Mouse (Mus musculus) ES-E14 (cell line): ENCODE measurements at regions not wholly inside any gene's neighbourhood (a gene's known extent, or its start where the extent isn't known, plus 50 kb on each side); places are given as distances from the start of the nearest gene placed in this dataset.
"Not testable (repeated sequence)": the region's sequence is repeated elsewhere in the genome, so short reads cannot be mapped to it uniquely, and the experiment has no call there.

Experiments used
- DNase-seq: peaks from one replicate; pipeline ENCODE4 v3.0.0-alpha.2; 2013; ENCODE audit warnings: low read depth, low spot score
- H3K27ac ChIP-seq: 2 replicates; pipeline ENCODE4 v1.5.1; 2012; ENCODE audit warnings: low read depth, mild to moderate bottlenecking, low read length, moderate library complexity, mixed read lengths; ENCODE audit not compliant: poor library complexity, insufficient read depth, severe bottlenecking
- H3K36me3 ChIP-seq: 2 replicates; pipeline ENCODE4 v1.6.1; 2012; ENCODE audit warnings: mild to moderate bottlenecking, low read length, moderate library complexity, mixed read lengths; ENCODE audit not compliant: control insufficient read depth, poor library complexity, insufficient read depth, severe bottlenecking
- H3K4me1 ChIP-seq, 2 experiments: fragments of 150-350 bp in 1 of 2; sonication (generic) in 1 of 2; 2 replicates each; pipeline ENCODE4 v1.6.1; 2012; ENCODE audit warnings: low read length in 2 of 2, mild to moderate bottlenecking in 1 of 2, mixed read lengths in 1 of 2; ENCODE audit not compliant: control insufficient read depth in 2 of 2, insufficient read depth in 2 of 2, poor library complexity in 1 of 2
- H3K4me3 ChIP-seq, 2 experiments: fragments of 150-350 bp in 1 of 2; sonication (generic) in 1 of 2; 2 replicates each; pipeline ENCODE4 v1.5.1; 2012; ENCODE audit warnings: low read length in 2 of 2, low read depth in 1 of 2, mild to moderate bottlenecking in 1 of 2, mixed read lengths in 1 of 2; ENCODE audit not compliant: insufficient read depth in 1 of 2, poor library complexity in 1 of 2, severe bottlenecking in 1 of 2
- H3K9ac ChIP-seq: 2 replicates; pipeline ENCODE4 v1.6.1; 2012; ENCODE audit warnings: low read depth, mild to moderate bottlenecking, low read length, mixed read lengths; ENCODE audit not compliant: poor library complexity, insufficient read depth, severe bottlenecking
- H3K9me3 ChIP-seq: fragments of 150-350 bp; sonication (generic); 2 replicates; pipeline ENCODE4 v1.6.1; 2012; ENCODE audit warnings: low read depth, mild to moderate bottlenecking, low read length; ENCODE audit not compliant: control insufficient read depth, insufficient read depth
- CHD2 ChIP-seq: IDR thresholded peaks from 2 replicates; pipeline ENCODE4 v1.6.1; 2014; ENCODE audit warnings: mild to moderate bottlenecking, low read depth, low read length, inconsistent platforms
- HCFC1 ChIP-seq: IDR thresholded peaks from 2 replicates; pipeline ENCODE4 v1.6.1; 2012; ENCODE audit warnings: low read length, inconsistent platforms, borderline replicate concordance; ENCODE audit not compliant: insufficient read depth
- MAFK ChIP-seq: IDR thresholded peaks from 2 replicates; pipeline ENCODE4 v1.6.1; 2014; ENCODE audit warnings: mild to moderate bottlenecking, low read depth, low read length, inconsistent platforms; ENCODE audit not compliant: insufficient read depth
- ZC3H11A ChIP-seq: IDR thresholded peaks from 2 replicates; pipeline ENCODE4 v1.6.1; 2012; ENCODE audit warnings: low read depth, mild to moderate bottlenecking, inconsistent platforms, low read length, borderline replicate concordance
- ZNF384 ChIP-seq: IDR thresholded peaks from 2 replicates; pipeline ENCODE4 v1.6.1; 2012; ENCODE audit warnings: low read depth, low read length, inconsistent platforms
- in situ Hi-C, 2 experiments: fragments of 600-800 bp; cut with MboI; formaldehyde crosslinking; loops; one replicate each; pipeline ENCODE4 v1.15.1; 2025; ENCODE audit warnings: low sequenced_read_pairs in 2 of 2, inconsistent platforms in 1 of 2; ENCODE audit not compliant: unreplicated experiment in 2 of 2

DNA sequence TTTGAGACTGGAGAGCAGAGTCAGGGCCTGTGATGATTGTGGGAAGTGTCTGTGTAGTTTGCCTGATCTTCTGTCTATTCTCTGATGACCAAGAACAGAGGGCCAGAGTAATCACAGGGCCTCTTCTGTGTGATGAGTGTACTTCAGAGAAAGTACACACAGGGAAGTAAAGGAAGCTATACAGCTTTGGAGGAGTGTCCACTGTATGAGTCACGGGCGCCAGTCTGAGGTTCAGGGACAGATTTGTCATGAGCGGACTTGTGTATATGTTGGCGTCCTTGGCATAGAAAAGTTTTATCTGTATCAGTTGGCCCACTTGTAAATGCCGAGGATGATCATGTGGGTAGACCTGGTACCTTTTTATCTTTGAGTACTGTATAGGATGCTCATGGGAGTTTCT lies 142.1 kb downstream of the Tmem121 start:
- in situ Hi-C loops: no loop called here
- DNase-seq: no peak
- TF ChIP-seq MAFK (no peak), HCFC1 (no peak), CHD2 (no peak), ZC3H11A (no peak), ZNF384 (no peak)
- H3K9me3 ChIP-seq: no peaks in the 10 kb centered on the region
- no peaks in the 10 kb centered on the region for H3K4me1 ChIP-seq
- no peak overlapping the region for H3K9ac ChIP-seq
- H3K36me3 ChIP-seq: no peaks in the 10 kb centered on the region
- no peak overlapping the region for H3K27ac ChIP-seq
- no peak overlapping the region for H3K4me3 ChIP-seq

DNA sequence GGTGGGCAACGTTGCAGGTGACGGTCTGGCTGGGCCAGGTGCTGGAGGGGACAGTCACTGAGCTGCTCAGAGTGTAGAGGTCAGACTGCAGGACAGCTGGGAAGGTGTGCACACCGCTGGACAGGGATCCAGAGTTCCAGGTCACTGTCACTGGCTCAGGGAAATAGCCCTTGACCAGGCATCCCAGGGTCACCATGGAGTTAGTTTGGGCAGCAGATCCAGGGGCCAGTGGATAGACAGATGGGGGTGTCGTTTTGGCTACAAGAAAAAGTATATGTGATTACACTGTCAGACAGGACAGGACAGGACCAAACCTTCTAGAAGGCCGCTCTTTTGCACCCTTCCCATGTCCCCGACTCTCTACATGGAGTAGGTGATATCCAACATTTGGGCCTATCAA lies 144.5 kb downstream of the Tmem121 start:
- in situ Hi-C loops: no loop called here
- DNase-seq: no peak
- no peaks in the 10 kb centered on the region for H3K9me3 ChIP-seq
- TF ChIP-seq HCFC1: no peak
- no peak for TF ChIP-seq MAFK
- no peak for TF ChIP-seq ZNF384
- no peak for TF ChIP-seq ZC3H11A
- TF ChIP-seq CHD2: no peak
- no peaks in the 10 kb centered on the region for H3K4me1 ChIP-seq
- H3K36me3 ChIP-seq: no peaks in the 10 kb centered on the region
- no peak overlapping the region for H3K9ac ChIP-seq
- H3K4me3 ChIP-seq: no peak overlapping the region
- no peak overlapping the region for H3K27ac ChIP-seq

DNA sequence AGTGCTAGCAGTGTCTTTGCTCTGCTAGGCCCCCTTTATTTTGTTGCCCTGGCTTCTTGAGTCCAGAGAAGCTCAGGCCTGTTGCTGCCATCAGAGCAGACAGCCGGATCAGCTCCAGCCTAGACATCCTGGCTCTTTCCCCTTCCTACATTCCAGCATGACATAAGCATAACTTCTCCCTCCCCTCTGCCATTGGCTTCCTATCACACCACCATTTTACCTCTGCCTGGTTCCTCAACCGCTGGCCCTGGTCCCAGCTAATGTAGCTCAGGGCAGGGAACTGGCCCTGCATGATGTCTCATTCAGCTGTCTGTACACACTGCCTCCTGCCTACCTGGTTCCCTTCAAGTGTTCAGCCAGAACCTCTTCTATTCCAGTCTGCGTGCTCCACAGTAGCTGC lies 146.5 kb downstream of the Tmem121 start:
- DNase-seq: no peak

DNA sequence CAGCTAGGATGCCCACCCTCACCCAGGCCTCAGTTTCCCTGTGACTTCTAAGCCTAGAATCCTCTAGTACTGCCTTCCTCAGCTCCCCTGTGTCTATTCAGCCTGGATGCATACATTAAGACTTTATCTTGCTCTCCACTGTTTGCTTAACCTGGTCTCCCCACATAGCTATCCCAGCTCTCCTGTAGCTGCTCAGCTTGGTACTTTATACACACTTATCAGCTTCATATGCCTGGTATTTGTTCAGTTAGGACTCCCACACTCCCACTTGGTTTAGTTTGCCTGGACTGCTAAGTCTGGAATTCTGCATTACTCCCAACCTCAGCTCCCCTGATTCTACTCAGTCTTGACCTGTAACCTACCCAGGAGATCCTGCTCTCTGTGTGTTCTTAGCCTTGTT lies 147.7 kb downstream of the Tmem121 start:
- no peak for DNase-seq
- peaks cover 0 to 2% of the 10 kb centered on the region in 2 experiments; a peak in 1 of 4 replicates for H3K4me1 ChIP-seq

More for the DNA sequence above, 146.5 kb downstream of the Tmem121 start:
- in situ Hi-C loops: no loop called here
- Histone ChIP-seq H3K4me3 (no peak overlapping the region), H3K27ac (no peak overlapping the region), H3K4me1 (no peaks in the 10 kb centered on the region), H3K9ac (no peak overlapping the region), H3K36me3 (no peaks in the 10 kb centered on the region), H3K9me3 (no peaks in the 10 kb centered on the region)
- TF ChIP-seq CHD2 (no peak), ZC3H11A (no peak), HCFC1 (no peak), MAFK (no peak), ZNF384 (no peak)

DNA sequence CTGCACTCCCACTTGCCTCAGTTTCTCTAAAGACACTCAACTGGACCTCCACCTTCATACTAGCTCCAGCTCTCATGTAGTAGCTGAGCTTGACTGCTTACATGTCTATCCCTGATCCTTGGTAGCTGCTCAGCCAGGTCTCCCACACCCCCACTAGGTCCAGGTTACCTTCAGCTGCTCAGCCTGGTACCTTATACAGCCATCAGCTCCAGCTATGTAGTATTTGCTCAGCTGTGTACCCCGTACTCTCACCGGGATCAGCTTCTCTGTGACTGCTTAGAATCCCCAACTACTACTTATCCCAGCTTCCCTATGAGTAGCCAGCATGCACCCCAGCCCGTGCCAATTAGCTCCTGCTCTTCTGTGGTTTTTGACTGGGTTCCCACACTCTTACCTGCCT lies 148.1 kb downstream of the Tmem121 start:
- H3K9me3 ChIP-seq, H3K4me3 ChIP-seq, DNase-seq, H3K9ac ChIP-seq, H3K36me3 ChIP-seq, H3K27ac ChIP-seq, in situ Hi-C loops, H3K4me1 ChIP-seq: not testable (repeated sequence)

More for the DNA sequence above, 147.7 kb downstream of the Tmem121 start:
- Histone ChIP-seq H3K9me3 (no peaks in the 10 kb centered on the region), H3K4me3 (no peak overlapping the region), H3K36me3 (no peaks in the 10 kb centered on the region), H3K9ac (no peak overlapping the region), H3K27ac (no peak overlapping the region)
- in situ Hi-C loops: no loop called here
- TF ChIP-seq ZC3H11A: no peak
- TF ChIP-seq ZNF384: no peak
- no peak for TF ChIP-seq MAFK
- no peak for TF ChIP-seq HCFC1
- TF ChIP-seq CHD2: no peak
